Mouse (Mus musculus): ENCODE measurements around the gene H2afv. TPM values are rescaled to one million over a fixed set of nuclear protein-coding genes. Genes with fewer than 3 reads are reported as not detected.
"Not testable (repeated sequence)": the region's sequence is repeated elsewhere in the genome, so short reads cannot be mapped to it uniquely, and the experiment has no call there.

H2afv gene
- polyA plus RNA-seq, 1 experiment from 2014 or later: 424 TPM

- Histone ChIP-seq H3K4me2 (ENCODE audit: low read length) (peak within 1 kb of the TSS; percentile 99), H3K9ac (ENCODE audit: low read length) (peak within 1 kb of the TSS; percentile 89), H3K27ac (replicated peaks in 1 of 2; ENCODE audit: control insufficient read depth in 1 of 2, insufficient read depth in 1 of 2, low read depth in 2 of 2, low read length in 2 of 2) (peak within 1 kb of the TSS; percentile 95 to 96), H3K4me1 (ENCODE audit: control insufficient read depth in 2 of 2, insufficient read depth in 2 of 2, low read length in 2 of 2) (peaks cover 9 to 28% of the 10 kb centered on the region in 2 experiments), H3K27me3 (ENCODE audit: control insufficient read depth, insufficient read depth, low read length) (no peaks in the 10 kb centered on the region), H3K4me3 (ENCODE audit: control insufficient read depth in 1 of 2, insufficient read depth in 1 of 2, low read depth in 1 of 2, low read length in 2 of 2) (peak within 1 kb of the TSS; percentile 63 to 84), H3K9me3 (ENCODE audit: control insufficient read depth, low read length) (no peaks in the 10 kb centered on the region), H3K36me3 (ENCODE audit: control insufficient read depth, insufficient read depth, low read length) (peaks cover 31% of the 10 kb centered on the region)
- ATAC-seq (ENCODE audit: insufficient number of reproducible peaks, insufficient read depth, low FRiP score, low read depth): peak; percentile 49
- WGBS: 14% methylated on average over 21 of the region's 21 CpGs
Observed at GRCm38 (mm10) chr11:6414751-6415550, 29.3 kb downstream of the H2afv start, which contains the start of gene Ppia. Gene Ppia, plus strand, starts transcription at chr11:6415443.

GRCm38 (mm10) chr11:6413264-6413663 lies 31.0 kb downstream of the H2afv start:
- H3K4me1 ChIP-seq (ENCODE audit: control insufficient read depth in 2 of 2, insufficient read depth in 2 of 2, low read length in 2 of 2): peaks cover 9 to 25% of the 10 kb centered on the region in 2 experiments
- no peaks in the 10 kb centered on the region for H3K9me3 ChIP-seq (ENCODE audit: control insufficient read depth, low read length)
- H3K27me3 ChIP-seq (ENCODE audit: control insufficient read depth, insufficient read depth, low read length): no peaks in the 10 kb centered on the region
- no peak overlapping the region for H3K4me2 ChIP-seq (ENCODE audit: low read length)
- WGBS: 93% methylated on average over 12 of the region's 12 CpGs
- H3K36me3 ChIP-seq (ENCODE audit: control insufficient read depth, insufficient read depth, low read length): peaks cover 14% of the 10 kb centered on the region
- no peak overlapping the region for H3K9ac ChIP-seq (ENCODE audit: low read length)
- ATAC-seq (ENCODE audit: insufficient number of reproducible peaks, insufficient read depth, low FRiP score, low read depth): no peak
- no peak overlapping the region for H3K4me3 ChIP-seq (ENCODE audit: control insufficient read depth in 1 of 2, insufficient read depth in 1 of 2, low read depth in 1 of 2, low read length in 2 of 2)
- H3K27ac ChIP-seq (replicated peaks in 1 of 2; ENCODE audit: control insufficient read depth in 1 of 2, insufficient read depth in 1 of 2, low read depth in 2 of 2, low read length in 2 of 2): no peak overlapping the region

- H3K4me1 ChIP-seq (ENCODE audit: control insufficient read depth in 2 of 2, insufficient read depth in 2 of 2, low read length in 2 of 2): peaks cover 12 to 20% of the 10 kb centered on the region in 2 experiments
- no peaks in the 10 kb centered on the region for H3K27me3 ChIP-seq (ENCODE audit: control insufficient read depth, insufficient read depth, low read length)
- no peak overlapping the region for H3K4me2 ChIP-seq (ENCODE audit: low read length)
- no peak for ATAC-seq (ENCODE audit: insufficient number of reproducible peaks, insufficient read depth, low FRiP score, low read depth)
- H3K27ac ChIP-seq (replicated peaks in 1 of 2; ENCODE audit: control insufficient read depth in 1 of 2, insufficient read depth in 1 of 2, low read depth in 2 of 2, low read length in 2 of 2): no peak overlapping the region
- no peaks in the 10 kb centered on the region for H3K36me3 ChIP-seq (ENCODE audit: control insufficient read depth, insufficient read depth, low read length)
- WGBS: 7% methylated on average over 5 of the region's 5 CpGs
- no peak overlapping the region for H3K9ac ChIP-seq (ENCODE audit: low read length)
- H3K9me3 ChIP-seq (ENCODE audit: control insufficient read depth, low read length): no peaks in the 10 kb centered on the region
- no peak overlapping the region for H3K4me3 ChIP-seq (ENCODE audit: control insufficient read depth in 1 of 2, insufficient read depth in 1 of 2, low read depth in 1 of 2, low read length in 2 of 2)
Observed at GRCm38 (mm10) chr11:6411684-6412083, 32.6 kb downstream of the H2afv start.

DNA sequence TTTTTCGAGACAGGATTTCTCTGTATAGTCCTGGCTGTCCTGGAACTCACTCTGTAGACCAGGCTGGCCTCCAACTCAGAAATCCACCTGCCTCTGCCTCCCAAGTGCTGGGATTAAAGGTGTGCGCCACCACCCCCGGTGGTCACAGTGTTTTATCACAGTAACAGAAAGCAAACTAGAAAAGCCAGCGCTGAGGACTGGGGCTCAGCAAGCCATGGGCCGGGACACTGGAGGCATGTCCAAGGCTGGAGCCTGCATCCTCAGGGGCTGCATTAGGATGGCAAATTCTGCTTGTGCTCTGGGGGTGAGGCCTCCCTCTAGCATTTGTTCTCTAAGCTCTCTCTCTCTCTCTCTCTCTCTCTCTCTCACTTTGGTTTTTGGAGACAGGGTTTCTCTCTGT lies 33.5 kb downstream of the H2afv start:
- H3K4me2 ChIP-seq (ENCODE audit: low read length); ATAC-seq (ENCODE audit: insufficient number of reproducible peaks, insufficient read depth, low FRiP score, low read depth); H3K36me3 ChIP-seq (ENCODE audit: control insufficient read depth, insufficient read depth, low read length); H3K27me3 ChIP-seq (ENCODE audit: control insufficient read depth, insufficient read depth, low read length); H3K4me3 ChIP-seq (ENCODE audit: control insufficient read depth in 1 of 2, insufficient read depth in 1 of 2, low read depth in 1 of 2, low read length in 2 of 2); H3K9ac ChIP-seq (ENCODE audit: low read length); H3K27ac ChIP-seq (replicated peaks in 1 of 2; ENCODE audit: control insufficient read depth in 1 of 2, insufficient read depth in 1 of 2, low read depth in 2 of 2, low read length in 2 of 2); H3K9me3 ChIP-seq (ENCODE audit: control insufficient read depth, low read length): not testable (repeated sequence)
- peaks cover 22 to 30% of the 10 kb centered on the region in 2 experiments for H3K4me1 ChIP-seq (ENCODE audit: control insufficient read depth in 2 of 2, insufficient read depth in 2 of 2, low read length in 2 of 2)
- WGBS: 73% methylated on average over 5 of the region's 5 CpGs

DNA sequence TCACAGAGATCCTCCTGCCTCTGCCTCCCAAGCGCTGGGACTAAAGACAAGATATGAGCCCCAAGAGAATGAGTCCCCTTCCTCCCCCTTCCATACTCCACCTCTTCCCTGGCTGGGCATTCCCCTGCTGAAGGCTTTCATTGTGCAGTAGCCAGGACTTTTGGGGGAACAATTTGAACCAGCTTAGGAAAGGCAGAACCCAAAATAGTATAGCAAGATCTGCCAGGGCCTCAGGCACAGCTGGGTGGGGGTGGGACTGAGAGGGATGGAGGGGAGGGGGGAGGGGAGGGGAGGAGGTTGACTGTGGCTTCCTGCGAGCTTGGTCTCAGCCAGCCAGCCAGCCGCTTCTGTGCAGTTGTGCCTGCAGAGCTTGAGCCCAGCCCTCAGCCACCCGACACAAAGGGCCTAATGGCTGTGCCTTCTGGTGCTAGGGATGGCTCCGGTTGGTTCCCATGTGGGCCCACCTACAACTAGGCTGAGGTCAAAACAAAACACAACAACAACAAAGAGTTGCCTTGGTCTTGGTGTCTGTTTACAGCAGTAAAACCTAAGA lies 34.1 kb downstream of the H2afv start:
- H3K4me2 ChIP-seq (ENCODE audit: low read length): no peak overlapping the region
- no peak overlapping the region for H3K4me3 ChIP-seq (ENCODE audit: control insufficient read depth in 1 of 2, insufficient read depth in 1 of 2, low read depth in 1 of 2, low read length in 2 of 2)
- peaks cover 5% of the 10 kb centered on the region for H3K36me3 ChIP-seq (ENCODE audit: control insufficient read depth, insufficient read depth, low read length)
- H3K9ac ChIP-seq (ENCODE audit: low read length): no peak overlapping the region
- H3K9me3 ChIP-seq (ENCODE audit: control insufficient read depth, low read length): no peaks in the 10 kb centered on the region
- WGBS: 50% methylated on average over 5 of the region's 5 CpGs
- no peak for ATAC-seq (ENCODE audit: insufficient number of reproducible peaks, insufficient read depth, low FRiP score, low read depth)
- peaks cover 25 to 35% of the 10 kb centered on the region in 2 experiments for H3K4me1 ChIP-seq (ENCODE audit: control insufficient read depth in 2 of 2, insufficient read depth in 2 of 2, low read length in 2 of 2)
- H3K27me3 ChIP-seq (ENCODE audit: control insufficient read depth, insufficient read depth, low read length): no peaks in the 10 kb centered on the region
- H3K27ac ChIP-seq (replicated peaks in 1 of 2; ENCODE audit: control insufficient read depth in 1 of 2, insufficient read depth in 1 of 2, low read depth in 2 of 2, low read length in 2 of 2): no peak overlapping the region

GRCm38 (mm10) chr11:6407162-6407621 lies 37.1 kb downstream of the H2afv start:
- Histone ChIP-seq H3K27ac (replicated peaks in 1 of 2; ENCODE audit: control insufficient read depth in 1 of 2, insufficient read depth in 1 of 2, low read depth in 2 of 2, low read length in 2 of 2) (peak overlapping the region; percentile 58 to 86; a peak in 3 of 4 replicates), H3K4me2 (ENCODE audit: low read length) (no peak overlapping the region), H3K4me3 (ENCODE audit: control insufficient read depth in 1 of 2, insufficient read depth in 1 of 2, low read depth in 1 of 2, low read length in 2 of 2) (no peak overlapping the region), H3K9me3 (ENCODE audit: control insufficient read depth, low read length) (no peaks in the 10 kb centered on the region), H3K27me3 (ENCODE audit: control insufficient read depth, insufficient read depth, low read length) (no peaks in the 10 kb centered on the region), H3K36me3 (ENCODE audit: control insufficient read depth, insufficient read depth, low read length) (peaks cover 35% of the 10 kb centered on the region), H3K9ac (ENCODE audit: low read length) (peak overlapping the region; percentile 44; the same call in 1 of the 2 replicates), H3K4me1 (ENCODE audit: control insufficient read depth in 2 of 2, insufficient read depth in 2 of 2, low read length in 2 of 2) (peaks cover 24 to 37% of the 10 kb centered on the region in 2 experiments)
- no peak for ATAC-seq (ENCODE audit: insufficient number of reproducible peaks, insufficient read depth, low FRiP score, low read depth)
- WGBS: 87% methylated on average over 3 of the region's 3 CpGs

DNA sequence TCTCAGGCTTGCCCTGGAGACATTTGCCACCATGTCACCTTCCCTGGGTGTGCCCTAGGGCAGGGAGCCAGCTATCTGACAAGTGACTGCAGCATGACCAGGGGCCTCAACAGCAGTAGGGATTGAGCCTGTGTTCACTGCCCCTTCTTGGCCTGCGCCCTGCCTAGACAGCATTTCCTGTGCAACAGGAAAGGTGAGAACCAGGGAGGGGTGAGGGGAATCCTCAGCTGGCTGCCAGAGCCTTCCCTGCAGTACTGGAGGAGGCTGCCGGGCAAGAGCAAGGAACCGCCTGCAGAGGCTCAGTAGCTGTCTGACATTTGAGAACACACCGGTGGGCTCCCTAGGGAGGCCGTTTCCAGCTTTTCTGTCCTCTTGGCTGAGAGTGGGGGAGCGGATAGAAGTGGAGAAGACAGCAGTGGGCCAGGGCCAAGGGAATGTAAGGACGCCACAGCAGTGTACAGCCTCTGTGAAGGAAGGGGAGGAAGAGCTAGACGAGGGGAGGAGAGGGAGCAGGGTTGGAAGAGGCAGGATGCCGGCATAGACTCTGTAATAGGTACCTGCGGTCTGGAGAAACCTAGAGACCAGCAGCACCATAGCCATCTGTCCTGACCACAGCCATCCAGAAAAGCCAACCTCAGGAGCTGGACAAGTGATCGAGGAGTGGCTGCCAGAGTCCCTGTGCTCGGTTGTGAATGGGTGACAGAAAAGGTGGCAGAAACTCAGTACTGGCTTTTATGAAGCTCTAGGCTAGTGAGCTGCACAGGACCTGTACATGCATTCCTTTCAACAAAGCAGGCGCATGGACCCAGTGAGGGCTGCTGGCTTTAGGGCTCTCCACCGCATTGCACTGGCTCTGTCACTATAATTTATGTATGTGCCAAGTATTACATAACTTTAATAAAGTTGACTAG lies 37.7 kb downstream of the H2afv start:
- H3K4me3 ChIP-seq (ENCODE audit: control insufficient read depth in 1 of 2, insufficient read depth in 1 of 2, low read depth in 1 of 2, low read length in 2 of 2): no peak overlapping the region
- peak; percentile 68 for ATAC-seq (ENCODE audit: insufficient number of reproducible peaks, insufficient read depth, low FRiP score, low read depth)
- H3K9ac ChIP-seq (ENCODE audit: low read length): peak overlapping the region; percentile 44
- WGBS: 23% methylated on average over 14 of the region's 14 CpGs
- H3K27ac ChIP-seq (replicated peaks in 1 of 2; ENCODE audit: control insufficient read depth in 1 of 2, insufficient read depth in 1 of 2, low read depth in 2 of 2, low read length in 2 of 2): peak overlapping the region; percentile 58 to 86
- peaks cover 23 to 37% of the 10 kb centered on the region in 2 experiments for H3K4me1 ChIP-seq (ENCODE audit: control insufficient read depth in 2 of 2, insufficient read depth in 2 of 2, low read length in 2 of 2)
- H3K4me2 ChIP-seq (ENCODE audit: low read length): peak overlapping the region; percentile 27
- H3K27me3 ChIP-seq (ENCODE audit: control insufficient read depth, insufficient read depth, low read length): no peaks in the 10 kb centered on the region
- H3K9me3 ChIP-seq (ENCODE audit: control insufficient read depth, low read length): no peaks in the 10 kb centered on the region
- H3K36me3 ChIP-seq (ENCODE audit: control insufficient read depth, insufficient read depth, low read length): peaks cover 42% of the 10 kb centered on the region

Measured in heart, embryonic 14.5 days (tissue).